Mouse (Mus musculus): Measurements from ENCODE around the gene Dact2. TPM values are rescaled to one million over a fixed set of nuclear protein-coding genes. Genes with fewer than 3 reads are reported as not detected.

The Dact2 gene
- total and polyA plus RNA-seq, 2 experiments from 2014 or later = 0.20 to 2.1 TPM

GRCm38 (mm10) chr17:14173459-14173858, 30.6 kb downstream of the Dact2 start:
- no peak overlapping the region for H3K27ac ChIP-seq (ENCODE audit: low read depth)
- no peaks in the 10 kb centered on the region for H3K36me3 ChIP-seq (replicated peaks; ENCODE audit: control insufficient read depth, insufficient read depth, low read length)
- peak; percentile 41 for DNase-seq (ENCODE audit: low spot score)
- peak; percentile 70; the same call in 1 of the 2 replicates for ATAC-seq (ENCODE audit: insufficient read depth, low read depth)
- H3K4me1 ChIP-seq (ENCODE audit: control insufficient read depth, insufficient read depth) = peaks cover 7% of the 10 kb centered on the region
- TF ChIP-seq EP300 (IDR thresholded peaks at IDR 0.05; ENCODE audit: low read depth) = no peak
- TF ChIP-seq CTCF (IDR thresholded peaks at IDR 0.05; ENCODE audit: low read depth) = no peak
- WGBS = 3% methylated on average over 1 of the region's 1 CpGs
- no peaks in the 10 kb centered on the region for H3K9me3 ChIP-seq (replicated peaks; ENCODE audit: control insufficient read depth, low read length)
- H3K27me3 ChIP-seq (ENCODE audit: control insufficient read depth, insufficient read depth, low read length) = peaks cover 13% of the 10 kb centered on the region; the same call in 1 of the 2 replicates
- no peak overlapping the region for H3K9ac ChIP-seq (replicated peaks; ENCODE audit: low read depth, low read length)
- H3K4me2 ChIP-seq (ENCODE audit: low read depth, low read length) = no peak overlapping the region
- H3K4me3 ChIP-seq (ENCODE audit: low read depth, low read length) = no peak overlapping the region

- DNase-seq (ENCODE audit: low spot score) (no peak), ATAC-seq (ENCODE audit: insufficient read depth, low read depth) (no peak)
- Histone ChIP-seq H3K27ac (ENCODE audit: low read depth) (no peak overlapping the region), H3K9ac (replicated peaks; ENCODE audit: low read depth, low read length) (no peak overlapping the region), H3K4me2 (ENCODE audit: low read depth, low read length) (no peak overlapping the region), H3K4me3 (ENCODE audit: low read depth, low read length) (no peak overlapping the region), H3K27me3 (ENCODE audit: control insufficient read depth, insufficient read depth, low read length) (peaks cover 13% of the 10 kb centered on the region; the same call in 1 of the 2 replicates), H3K36me3 (replicated peaks; ENCODE audit: control insufficient read depth, insufficient read depth, low read length) (no peaks in the 10 kb centered on the region), H3K4me1 (ENCODE audit: control insufficient read depth, insufficient read depth) (peaks cover 7% of the 10 kb centered on the region), H3K9me3 (replicated peaks; ENCODE audit: control insufficient read depth, low read length) (no peaks in the 10 kb centered on the region)
- no peak for TF ChIP-seq EP300 (IDR thresholded peaks at IDR 0.05; ENCODE audit: low read depth)
- no peak for TF ChIP-seq CTCF (IDR thresholded peaks at IDR 0.05; ENCODE audit: low read depth)
Observed at GRCm38 (mm10) chr17:14172731-14173130, 31.4 kb downstream of the Dact2 start.

GRCm38 (mm10) chr17:14172184-14172583, 31.9 kb downstream of the Dact2 start:
- no peak overlapping the region for H3K4me2 ChIP-seq (ENCODE audit: low read depth, low read length)
- H3K36me3 ChIP-seq (replicated peaks; ENCODE audit: control insufficient read depth, insufficient read depth, low read length) = no peaks in the 10 kb centered on the region
- no peak overlapping the region for H3K4me3 ChIP-seq (ENCODE audit: low read depth, low read length)
- no peaks in the 10 kb centered on the region for H3K9me3 ChIP-seq (replicated peaks; ENCODE audit: control insufficient read depth, low read length)
- TF ChIP-seq CTCF (IDR thresholded peaks at IDR 0.05; ENCODE audit: low read depth) (no peak), EP300 (IDR thresholded peaks at IDR 0.05; ENCODE audit: low read depth) (no peak)
- 60% methylated on average over 3 of the region's 3 CpGs for WGBS
- H3K4me1 ChIP-seq (ENCODE audit: control insufficient read depth, insufficient read depth) = peaks cover 7% of the 10 kb centered on the region
- peaks cover 18% of the 10 kb centered on the region for H3K27me3 ChIP-seq (ENCODE audit: control insufficient read depth, insufficient read depth, low read length)
- no peak overlapping the region for H3K27ac ChIP-seq (ENCODE audit: low read depth)
- no peak for DNase-seq (ENCODE audit: low spot score)
- no peak overlapping the region for H3K9ac ChIP-seq (replicated peaks; ENCODE audit: low read depth, low read length)
- ATAC-seq (ENCODE audit: insufficient read depth, low read depth) = no peak

- no peaks in the 10 kb centered on the region for H3K9me3 ChIP-seq (replicated peaks; ENCODE audit: control insufficient read depth, low read length)
- H3K4me3 ChIP-seq (ENCODE audit: low read depth, low read length) = no peak overlapping the region
- H3K4me1 ChIP-seq (ENCODE audit: control insufficient read depth, insufficient read depth) = peaks cover 11% of the 10 kb centered on the region
- TF ChIP-seq EP300 (IDR thresholded peaks at IDR 0.05; ENCODE audit: low read depth) = no peak
- no peak for TF ChIP-seq CTCF (IDR thresholded peaks at IDR 0.05; ENCODE audit: low read depth)
- ATAC-seq (ENCODE audit: insufficient read depth, low read depth) (no peak), DNase-seq (ENCODE audit: low spot score) (no peak)
- no peak overlapping the region for H3K27ac ChIP-seq (ENCODE audit: low read depth)
- 80% methylated on average over 5 of the region's 5 CpGs for WGBS
- no peaks in the 10 kb centered on the region for H3K36me3 ChIP-seq (replicated peaks; ENCODE audit: control insufficient read depth, insufficient read depth, low read length)
- H3K9ac ChIP-seq (replicated peaks; ENCODE audit: low read depth, low read length) = no peak overlapping the region
- H3K4me2 ChIP-seq (ENCODE audit: low read depth, low read length) = no peak overlapping the region
- H3K27me3 ChIP-seq (ENCODE audit: control insufficient read depth, insufficient read depth, low read length) = peaks cover 28% of the 10 kb centered on the region
Observed at GRCm38 (mm10) chr17:14170961-14171479, 33.1 kb downstream of the Dact2 start.

- no peak overlapping the region for H3K4me3 ChIP-seq (ENCODE audit: low read depth, low read length)
- H3K27me3 ChIP-seq (ENCODE audit: control insufficient read depth, insufficient read depth, low read length) = peaks cover 27% of the 10 kb centered on the region
- H3K9ac ChIP-seq (replicated peaks; ENCODE audit: low read depth, low read length) = no peak overlapping the region
Observed at GRCm38 (mm10) chr17:14169431-14169830, 34.7 kb downstream of the Dact2 start.

GRCm38 (mm10) chr17:14167594-14167993, 36.5 kb downstream of the Dact2 start:
- TF ChIP-seq CTCF (IDR thresholded peaks at IDR 0.05; ENCODE audit: low read depth) (no peak), EP300 (IDR thresholded peaks at IDR 0.05; ENCODE audit: low read depth) (no peak)
- Histone ChIP-seq H3K9ac (replicated peaks; ENCODE audit: low read depth, low read length) (no peak overlapping the region), H3K4me1 (ENCODE audit: control insufficient read depth, insufficient read depth) (peaks cover 9% of the 10 kb centered on the region; the same call in 1 of the 2 replicates), H3K4me2 (ENCODE audit: low read depth, low read length) (no peak overlapping the region), H3K27ac (ENCODE audit: low read depth) (no peak overlapping the region), H3K4me3 (ENCODE audit: low read depth, low read length) (no peak overlapping the region), H3K9me3 (replicated peaks; ENCODE audit: control insufficient read depth, low read length) (no peaks in the 10 kb centered on the region), H3K27me3 (ENCODE audit: control insufficient read depth, insufficient read depth, low read length) (peaks cover 29% of the 10 kb centered on the region), H3K36me3 (replicated peaks; ENCODE audit: control insufficient read depth, insufficient read depth, low read length) (no peaks in the 10 kb centered on the region)
- DNase-seq (ENCODE audit: low spot score) (no peak), ATAC-seq (ENCODE audit: insufficient read depth, low read depth) (no peak)
- WGBS = 60% methylated on average over 5 of the region's 5 CpGs

More at GRCm38 (mm10) chr17:14169431-14169830, 34.7 kb downstream of the Dact2 start:
- no peak overlapping the region for H3K4me2 ChIP-seq (ENCODE audit: low read depth, low read length)
- 66% methylated on average over 11 of the region's 11 CpGs for WGBS
- no peak for ATAC-seq (ENCODE audit: insufficient read depth, low read depth)
- H3K4me1 ChIP-seq (ENCODE audit: control insufficient read depth, insufficient read depth) = peaks cover 16% of the 10 kb centered on the region
- H3K9me3 ChIP-seq (replicated peaks; ENCODE audit: control insufficient read depth, low read length) = no peaks in the 10 kb centered on the region
- DNase-seq (ENCODE audit: low spot score) = no peak
- no peaks in the 10 kb centered on the region for H3K36me3 ChIP-seq (replicated peaks; ENCODE audit: control insufficient read depth, insufficient read depth, low read length)
- TF ChIP-seq CTCF (IDR thresholded peaks at IDR 0.05; ENCODE audit: low read depth) = no peak
- no peak for TF ChIP-seq EP300 (IDR thresholded peaks at IDR 0.05; ENCODE audit: low read depth)
- H3K27ac ChIP-seq (ENCODE audit: low read depth) = no peak overlapping the region
